Mouse (Mus musculus): ENCODE results near the gene Gpx3.
"Not testable (repeated sequence)": the region's sequence is repeated elsewhere in the genome, so short reads cannot be mapped to it uniquely, and the experiment has no call there.

Gene Gpx3

GRCm38 (mm10) chr11:54881051-54881474 lies 21.2 kb upstream of the Gpx3 start:
- DNase-seq (ENCODE audit: low read depth, low spot score) = no peak

GRCm38 (mm10) chr11:54882671-54883070 lies 19.6 kb upstream of the Gpx3 start:
- no peak for DNase-seq (ENCODE audit: low read depth, low spot score)

GRCm38 (mm10) chr11:54884197-54884828 lies 17.9 kb upstream of the Gpx3 start:
- DNase-seq (ENCODE audit: low read depth, low spot score) = no peak

GRCm38 (mm10) chr11:54884937-54885336 lies 17.3 kb upstream of the Gpx3 start:
- DNase-seq (ENCODE audit: low read depth, low spot score) = no peak

GRCm38 (mm10) chr11:54885406-54885805 lies 16.8 kb upstream of the Gpx3 start:
- no peak for DNase-seq (ENCODE audit: low read depth, low spot score)

- DNase-seq (ENCODE audit: low read depth, low spot score) = no peak
These were observed 14.3 kb upstream of the Gpx3 start for GRCm38 (mm10) chr11:54887927-54888326.

- DNase-seq (ENCODE audit: low read depth, low spot score) = no peak
These were observed 10.9 kb upstream of the Gpx3 start for GRCm38 (mm10) chr11:54891341-54891740.

GRCm38 (mm10) chr11:54892091-54892490 lies 10.2 kb upstream of the Gpx3 start:
- DNase-seq (ENCODE audit: low read depth, low spot score) = no peak

- no peak for DNase-seq (ENCODE audit: low read depth, low spot score)
These were observed 7.7 kb upstream of the Gpx3 start for GRCm38 (mm10) chr11:54894589-54894988.

- not testable (repeated sequence) for DNase-seq (ENCODE audit: low read depth, low spot score)
These were observed 5.6 kb upstream of the Gpx3 start for GRCm38 (mm10) chr11:54896646-54897045.

- DNase-seq (ENCODE audit: low read depth, low spot score) = no peak
These were observed 4.8 kb upstream of the Gpx3 start for GRCm38 (mm10) chr11:54897470-54897869.

GRCm38 (mm10) chr11:54899657-54900056 lies 2.6 kb upstream of the Gpx3 start:
- no peak for DNase-seq (ENCODE audit: low read depth, low spot score)

GRCm38 (mm10) chr11:54903339-54903738 lies 1.1 kb downstream of the Gpx3 start:
- DNase-seq (ENCODE audit: low read depth, low spot score) = no peak

GRCm38 (mm10) chr11:54903940-54904706 lies 1.9 kb downstream of the Gpx3 start:
- DNase-seq (ENCODE audit: low read depth, low spot score) = no peak

- no peak for DNase-seq (ENCODE audit: low read depth, low spot score)
These were observed 2.8 kb downstream of the Gpx3 start for GRCm38 (mm10) chr11:54905086-54905485.

- no peak for DNase-seq (ENCODE audit: low read depth, low spot score)
These were observed 3.7 kb downstream of the Gpx3 start for GRCm38 (mm10) chr11:54905931-54906330.

- DNase-seq (ENCODE audit: low read depth, low spot score) = no peak
These were observed 4.2 kb downstream of the Gpx3 start for GRCm38 (mm10) chr11:54906466-54906865.

- no peak for DNase-seq (ENCODE audit: low read depth, low spot score)
These were observed 5.0 kb downstream of the Gpx3 start for GRCm38 (mm10) chr11:54907259-54907658.

- no peak for DNase-seq (ENCODE audit: low read depth, low spot score)
These were observed 7.0 kb downstream of the Gpx3 start for GRCm38 (mm10) chr11:54909273-54909672.

GRCm38 (mm10) chr11:54910081-54910665 lies 7.9 kb downstream of the Gpx3 start:
- DNase-seq (ENCODE audit: low read depth, low spot score) = no peak

GRCm38 (mm10) chr11:54911201-54911600 lies 8.9 kb downstream of the Gpx3 start:
- no peak for DNase-seq (ENCODE audit: low read depth, low spot score)

- DNase-seq (ENCODE audit: low read depth, low spot score) = no peak
These were observed 9.6 kb downstream of the Gpx3 start for GRCm38 (mm10) chr11:54911671-54912502.

Measured in WW6 (cell line).